ENCODE assay signal across 27 mouse cellular contexts in genomic region chr10:43308105-43308810, GRCm38 (mm10).
DNase-seq lines count a peak whose midpoint lies in the region; ATAC-seq lines count a peak whose summit lies in the region.
"Had no signal": no experiment of that assay in that cellular context is flagged by ENCODE, and none has a peak within 500 bp of the region (broad histone marks: within the 10 kb centered on the region; RNA-seq: fewer than 3 reads in every experiment).

No protein-coding gene starts in this region.

- H3K9me3 ChIP-seq in forebrain, embryonic 14.5 days (replicated peaks; ENCODE audit: control insufficient read depth, low read length) = no peaks in the 10 kb centered on the region
- H3K9me3 ChIP-seq in forebrain, embryonic 12.5 days = no peaks in the 10 kb centered on the region
- 0 out of 2 replicates have a peak, but pooled peaks cover 3% of the 10 kb centered on the region for H3K9me3 ChIP-seq in hindbrain, embryonic 12.5 days (replicated peaks)
- no peaks in the 10 kb centered on the region for H3K9me3 ChIP-seq in hindbrain, embryonic 14.5 days (ENCODE audit: control insufficient read depth, low read length)
- H3K9me3 ChIP-seq in midbrain, embryonic 12.5 days = no peaks in the 10 kb centered on the region
- no peaks in the 10 kb centered on the region for H3K9me3 ChIP-seq in midbrain, embryonic 13.5 days
- peaks cover 4% of the 10 kb centered on the region; the same call in 1 of the 2 replicates for H3K9me3 ChIP-seq in stomach, embryonic 16.5 days (replicated peaks; ENCODE audit: control insufficient read depth, low read length)
- H3K9me3 ChIP-seq: embryonic facial prominence, embryonic 12.5 days; embryonic facial prominence, embryonic 15.5 days; heart, embryonic 12.5 days; heart, embryonic 15.5 days; hindbrain, embryonic 10.5 days had no signal

- no peak overlapping the region for H3K9ac ChIP-seq in forebrain, embryonic 14.5 days (ENCODE audit: low read length)
- no peak overlapping the region for H3K9ac ChIP-seq in forebrain, embryonic 12.5 days
- H3K9ac ChIP-seq in hindbrain, embryonic 12.5 days = no peak overlapping the region
- H3K9ac ChIP-seq in hindbrain, embryonic 14.5 days = no peak overlapping the region
- no peak overlapping the region for H3K9ac ChIP-seq in midbrain, embryonic 12.5 days (replicated peaks)
- H3K9ac ChIP-seq in midbrain, embryonic 13.5 days (replicated peaks) = no peak overlapping the region
- H3K9ac ChIP-seq in stomach, embryonic 16.5 days (ENCODE audit: low read length) = no peak overlapping the region
- H3K9ac ChIP-seq: embryonic facial prominence, embryonic 12.5 days; embryonic facial prominence, embryonic 15.5 days; heart, embryonic 12.5 days; heart, embryonic 15.5 days had no signal

- 74% methylated on average over 5 of the region's 5 CpGs for WGBS in forebrain, embryonic 14.5 days
- WGBS in forebrain, embryonic 12.5 days = 78% methylated on average over 5 of the region's 5 CpGs
- WGBS in hindbrain, embryonic 12.5 days = 63% methylated on average over 5 of the region's 5 CpGs
- WGBS in hindbrain, embryonic 14.5 days = 53% methylated on average over 5 of the region's 5 CpGs
- WGBS in midbrain, embryonic 12.5 days = 81% methylated on average over 5 of the region's 5 CpGs
- WGBS in midbrain, embryonic 13.5 days = 63% methylated on average over 5 of the region's 5 CpGs
- WGBS in stomach, embryonic 16.5 days = 49% methylated on average over 5 of the region's 5 CpGs

- DNase-seq in forebrain, embryonic 14.5 days (ENCODE audit: low spot score) = peak; percentile 33
- no peak for DNase-seq in hindbrain, embryonic 14.5 days (ENCODE audit: low spot score)
- DNase-seq in layer of hippocampus, postnatal 14 days (ENCODE audit: low spot score in 2 of 2) = no peak
- DNase-seq: adrenal gland, adult 8-10 months; adrenal gland, postnatal 36 days; cerebellum, adult 11 months; cerebellum, adult 2 months; cerebellum, adult 9-11 months; cerebellum, postnatal 25 days; gastrocnemius, postnatal 10 days; gastrocnemius, postnatal 36 days; heart, postnatal 10 days; heart, postnatal 36 days had no signal

- no peaks in the 10 kb centered on the region for H3K36me3 ChIP-seq in forebrain, embryonic 14.5 days (ENCODE audit: control insufficient read depth, insufficient read depth, low read length)
- no peaks in the 10 kb centered on the region for H3K36me3 ChIP-seq in forebrain, embryonic 12.5 days (replicated peaks)
- no peaks in the 10 kb centered on the region for H3K36me3 ChIP-seq in hindbrain, embryonic 12.5 days
- no peaks in the 10 kb centered on the region for H3K36me3 ChIP-seq in hindbrain, embryonic 14.5 days (replicated peaks; ENCODE audit: control insufficient read depth, insufficient read depth)
- no peaks in the 10 kb centered on the region for H3K36me3 ChIP-seq in midbrain, embryonic 12.5 days
- no peaks in the 10 kb centered on the region for H3K36me3 ChIP-seq in midbrain, embryonic 13.5 days
- no peaks in the 10 kb centered on the region for H3K36me3 ChIP-seq in stomach, embryonic 16.5 days (ENCODE audit: control insufficient read depth, insufficient read depth, low read length)
- H3K36me3 ChIP-seq: embryonic facial prominence, embryonic 12.5 days; embryonic facial prominence, embryonic 15.5 days; heart, embryonic 12.5 days; heart, embryonic 15.5 days; hindbrain, embryonic 10.5 days had no signal

- peaks cover 26% of the 10 kb centered on the region for H3K4me1 ChIP-seq in forebrain, embryonic 14.5 days (ENCODE audit: control insufficient read depth, insufficient read depth, low read length)
- H3K4me1 ChIP-seq in forebrain, embryonic 12.5 days = peaks cover 13% of the 10 kb centered on the region
- H3K4me1 ChIP-seq in hindbrain, embryonic 12.5 days = peaks cover 10% of the 10 kb centered on the region; the same call in 1 of the 2 replicates
- H3K4me1 ChIP-seq in hindbrain, embryonic 14.5 days (replicated peaks; ENCODE audit: control insufficient read depth, insufficient read depth, low read length) = peaks cover 19% of the 10 kb centered on the region
- H3K4me1 ChIP-seq in midbrain, embryonic 12.5 days = peaks cover 23% of the 10 kb centered on the region; the same call in 1 of the 2 replicates
- H3K4me1 ChIP-seq in midbrain, embryonic 13.5 days (replicated peaks) = peaks cover 22% of the 10 kb centered on the region
- H3K4me1 ChIP-seq in stomach, embryonic 16.5 days (ENCODE audit: control insufficient read depth, insufficient read depth, low read length) = peaks cover 15% of the 10 kb centered on the region; the same call in 1 of the 2 replicates
- H3K4me1 ChIP-seq: embryonic facial prominence, embryonic 15.5 days had no signal

- no peak for ATAC-seq in forebrain, embryonic 14.5 days
- no peak for ATAC-seq in forebrain, embryonic 12.5 days (ENCODE audit: low FRiP score)
- ATAC-seq in hindbrain, embryonic 12.5 days (ENCODE audit: low FRiP score) = peak; percentile 79
- no peak for ATAC-seq in hindbrain, embryonic 14.5 days (ENCODE audit: low FRiP score)
- peak; percentile 54; the same call in 1 of the 2 replicates for ATAC-seq in midbrain, embryonic 12.5 days (ENCODE audit: low FRiP score, low read depth)
- ATAC-seq in midbrain, embryonic 13.5 days = no peak
- peak; percentile 70; the same call in 1 of the 2 replicates for ATAC-seq in stomach, embryonic 16.5 days (ENCODE audit: insufficient read depth, low FRiP score)
- ATAC-seq: activated CD4-positive, CD25-positive, alpha-beta regulatory T cell, adult 4 months; forebrain, embryonic 16.5 days; hindbrain, postnatal 0 days; inflammation-experienced regulatory T-cells, adult 6 months had no signal

- H3K27ac ChIP-seq in forebrain, embryonic 14.5 days (ENCODE audit: low read depth, low read length) = no peak overlapping the region
- no peak overlapping the region for H3K27ac ChIP-seq in forebrain, embryonic 12.5 days
- H3K27ac ChIP-seq in hindbrain, embryonic 12.5 days = peak overlapping the region; percentile 30; the same call in 1 of the 2 replicates
- no peak overlapping the region for H3K27ac ChIP-seq in hindbrain, embryonic 14.5 days
- 0 out of 2 replicates have a peak overlapping the region, but pooled peaks have one; percentile 30 for H3K27ac ChIP-seq in midbrain, embryonic 12.5 days (replicated peaks)
- no peak overlapping the region for H3K27ac ChIP-seq in midbrain, embryonic 13.5 days
- H3K27ac ChIP-seq in stomach, embryonic 16.5 days (ENCODE audit: low read length) = no peak overlapping the region
- H3K27ac ChIP-seq: embryonic facial prominence, embryonic 12.5 days; embryonic facial prominence, embryonic 15.5 days; heart, embryonic 15.5 days; hindbrain, embryonic 10.5 days; hindbrain, postnatal 0 days had no signal

- H3K27me3 ChIP-seq in forebrain, embryonic 14.5 days (replicated peaks; ENCODE audit: control insufficient read depth, insufficient read depth, low read length) = no peaks in the 10 kb centered on the region
- no peaks in the 10 kb centered on the region for H3K27me3 ChIP-seq in forebrain, embryonic 12.5 days
- H3K27me3 ChIP-seq in hindbrain, embryonic 12.5 days = no peaks in the 10 kb centered on the region
- H3K27me3 ChIP-seq in hindbrain, embryonic 14.5 days (ENCODE audit: control insufficient read depth, insufficient read depth, low read length) = no peaks in the 10 kb centered on the region
- no peaks in the 10 kb centered on the region for H3K27me3 ChIP-seq in midbrain, embryonic 12.5 days
- no peaks in the 10 kb centered on the region for H3K27me3 ChIP-seq in midbrain, embryonic 13.5 days
- no peaks in the 10 kb centered on the region for H3K27me3 ChIP-seq in stomach, embryonic 16.5 days (ENCODE audit: control insufficient read depth, insufficient read depth, low read length)
- H3K27me3 ChIP-seq: embryonic facial prominence, embryonic 12.5 days; embryonic facial prominence, embryonic 15.5 days; heart, embryonic 12.5 days; heart, embryonic 15.5 days had no signal

- H3K4me2 ChIP-seq in forebrain, embryonic 14.5 days (ENCODE audit: low read length) = no peak overlapping the region
- no peak overlapping the region for H3K4me2 ChIP-seq in forebrain, embryonic 12.5 days
- H3K4me2 ChIP-seq in hindbrain, embryonic 12.5 days (replicated peaks) = no peak overlapping the region
- no peak overlapping the region for H3K4me2 ChIP-seq in hindbrain, embryonic 14.5 days (replicated peaks)
- no peak overlapping the region for H3K4me2 ChIP-seq in midbrain, embryonic 12.5 days (replicated peaks)
- no peak overlapping the region for H3K4me2 ChIP-seq in midbrain, embryonic 13.5 days (replicated peaks)
- H3K4me2 ChIP-seq in stomach, embryonic 16.5 days (ENCODE audit: low read depth, low read length) = no peak overlapping the region
- H3K4me2 ChIP-seq: embryonic facial prominence, embryonic 12.5 days; embryonic facial prominence, embryonic 15.5 days; heart, embryonic 12.5 days; heart, embryonic 15.5 days had no signal

- H3K4me3 ChIP-seq in forebrain, embryonic 14.5 days (ENCODE audit: low read depth, low read length) = no peak overlapping the region
- no peak overlapping the region for H3K4me3 ChIP-seq in forebrain, embryonic 12.5 days (replicated peaks)
- H3K4me3 ChIP-seq in hindbrain, embryonic 12.5 days = no peak overlapping the region
- H3K4me3 ChIP-seq in hindbrain, embryonic 14.5 days (replicated peaks; ENCODE audit: low read length) = no peak overlapping the region
- H3K4me3 ChIP-seq in midbrain, embryonic 12.5 days = no peak overlapping the region
- H3K4me3 ChIP-seq in midbrain, embryonic 13.5 days (replicated peaks) = no peak overlapping the region
- no peak overlapping the region for H3K4me3 ChIP-seq in stomach, embryonic 16.5 days (replicated peaks; ENCODE audit: low read length)
- H3K4me3 ChIP-seq: embryonic facial prominence, embryonic 12.5 days; embryonic facial prominence, embryonic 15.5 days; heart, embryonic 12.5 days; heart, embryonic 15.5 days; hindbrain, embryonic 10.5 days had no signal

Comparison
In these comparisons a context has a peak if more than half of its experiments do, and no peak if none do; other contexts are left out.
1. ATAC-seq: peak in hindbrain, embryonic 12.5 days (single experiment), midbrain, embryonic 12.5 days (single experiment) and stomach, embryonic 16.5 days (single experiment); none in forebrain, embryonic 14.5 days (single experiment), forebrain, embryonic 12.5 days (single experiment), hindbrain, embryonic 14.5 days (single experiment) and midbrain, embryonic 13.5 days (single experiment).
2. H3K27ac ChIP-seq: peak in hindbrain, embryonic 12.5 days (single experiment) and midbrain, embryonic 12.5 days (single experiment); none in forebrain, embryonic 14.5 days (single experiment), forebrain, embryonic 12.5 days (single experiment), hindbrain, embryonic 14.5 days (single experiment), midbrain, embryonic 13.5 days (single experiment) and stomach, embryonic 16.5 days (single experiment).